Mouse (Mus musculus): ENCODE measurements around the gene Wscd1.

Gene Wscd1

GRCm38 (mm10) chr11:71749671-71750070 lies at the start of gene Wscd1:
Gene Wscd1, plus strand, starts transcription at chr11:71749920.
- no peak for DNase-seq (ENCODE audit: low read depth, low spot score)

GRCm38 (mm10) chr11:71728066-71728465 lies 21.7 kb upstream of the Wscd1 start:
- DNase-seq (ENCODE audit: low read depth, low spot score) = no peak

GRCm38 (mm10) chr11:71729287-71729686 lies 20.4 kb upstream of the Wscd1 start:
- DNase-seq (ENCODE audit: low read depth, low spot score) = no peak

- no peak for DNase-seq (ENCODE audit: low read depth, low spot score)
Observed at GRCm38 (mm10) chr11:71733771-71734170, 15.9 kb upstream of the Wscd1 start.

GRCm38 (mm10) chr11:71737106-71737505 lies 12.6 kb upstream of the Wscd1 start:
- no peak for DNase-seq (ENCODE audit: low read depth, low spot score)

- DNase-seq (ENCODE audit: low read depth, low spot score) = no peak
Observed at GRCm38 (mm10) chr11:71738501-71739045, 11.1 kb upstream of the Wscd1 start.

GRCm38 (mm10) chr11:71745875-71746274 lies 3.8 kb upstream of the Wscd1 start:
- no peak for DNase-seq (ENCODE audit: low read depth, low spot score)

- no peak for DNase-seq (ENCODE audit: low read depth, low spot score)
Observed at GRCm38 (mm10) chr11:71747719-71748118, 2.0 kb upstream of the Wscd1 start.

GRCm38 (mm10) chr11:71750534-71751173 lies 934 bp downstream of the Wscd1 start:
- DNase-seq (ENCODE audit: low read depth, low spot score) = no peak

GRCm38 (mm10) chr11:71751174-71751611 lies 1.5 kb downstream of the Wscd1 start:
- DNase-seq (ENCODE audit: low read depth, low spot score) = no peak

- no peak for DNase-seq (ENCODE audit: low read depth, low spot score)
Observed at GRCm38 (mm10) chr11:71751689-71752088, 2.0 kb downstream of the Wscd1 start.

- DNase-seq (ENCODE audit: low read depth, low spot score) = no peak
Observed at GRCm38 (mm10) chr11:71752626-71753025, 2.9 kb downstream of the Wscd1 start.

GRCm38 (mm10) chr11:71755115-71755514 lies 5.4 kb downstream of the Wscd1 start:
- no peak for DNase-seq (ENCODE audit: low read depth, low spot score)

GRCm38 (mm10) chr11:71756325-71756724 lies 6.6 kb downstream of the Wscd1 start:
- DNase-seq (ENCODE audit: low read depth, low spot score) = no peak

- DNase-seq (ENCODE audit: low read depth, low spot score) = no peak
Observed at GRCm38 (mm10) chr11:71758211-71759110, 8.7 kb downstream of the Wscd1 start.

GRCm38 (mm10) chr11:71760991-71761390 lies 11.3 kb downstream of the Wscd1 start:
- DNase-seq (ENCODE audit: low read depth, low spot score) = no peak

- DNase-seq (ENCODE audit: low read depth, low spot score) = no peak
Observed at GRCm38 (mm10) chr11:71763154-71763553, 13.4 kb downstream of the Wscd1 start.

- no peak for DNase-seq (ENCODE audit: low read depth, low spot score)
Observed at GRCm38 (mm10) chr11:71763651-71764275, 14.0 kb downstream of the Wscd1 start.

- no peak for DNase-seq (ENCODE audit: low read depth, low spot score)
Observed at GRCm38 (mm10) chr11:71764743-71765142, 15.0 kb downstream of the Wscd1 start.

GRCm38 (mm10) chr11:71765335-71765734 lies 15.6 kb downstream of the Wscd1 start:
- DNase-seq (ENCODE audit: low read depth, low spot score) = no peak

GRCm38 (mm10) chr11:71766380-71766779 lies 16.7 kb downstream of the Wscd1 start:
- no peak for DNase-seq (ENCODE audit: low read depth, low spot score)

- DNase-seq (ENCODE audit: low read depth, low spot score) = no peak
Observed at GRCm38 (mm10) chr11:71767726-71768125, 18.0 kb downstream of the Wscd1 start.

Measured in embryo, embryonic 11.5 days (tissue).